Mouse (Mus musculus) spleen, adult 2 months (tissue): ENCODE results near the gene Ip6k3. TPM values are rescaled to one million over a fixed set of nuclear protein-coding genes. Genes with fewer than 3 reads are reported as not detected.

Experiments
- DNase-seq, 2 experiments: peaks; one replicate each; pipeline versions ENCODE4 v3.0.0 to v3.0.0-alpha.2; 2012 to 2021; ENCODE audit warnings: low spot score in 2 of 2, low read depth in 1 of 2
- H3K27ac ChIP-seq: fragments of 200-500 bp; 2 replicates; pipeline ENCODE4 v1.5.1; 2012; ENCODE audit warnings: low read length, inconsistent platforms; ENCODE audit not compliant: insufficient read depth
- H3K27me3 ChIP-seq: fragments of 200-500 bp; 2 replicates; pipeline ENCODE4 v1.6.1; 2012; ENCODE audit warnings: mild to moderate bottlenecking, moderate library complexity, low read length, inconsistent platforms; ENCODE audit not compliant: control insufficient read depth, insufficient read depth
- H3K36me3 ChIP-seq: fragments of 200-500 bp; 2 replicates; pipeline ENCODE4 v1.6.1; 2012; ENCODE audit warnings: mild to moderate bottlenecking, low read length, inconsistent platforms; ENCODE audit not compliant: control insufficient read depth, insufficient read depth
- H3K4me1 ChIP-seq: fragments of 200-500 bp; 2 replicates; pipeline ENCODE4 v1.6.1; 2011; ENCODE audit warnings: inconsistent platforms; ENCODE audit not compliant: control insufficient read depth, insufficient read depth, insufficient read length
- H3K4me3 ChIP-seq: fragments of 200-500 bp; 2 replicates; pipeline ENCODE4 v1.5.1; 2011; ENCODE audit warnings: mild to moderate bottlenecking, inconsistent platforms; ENCODE audit not compliant: insufficient read depth, insufficient read length; ENCODE audit errors: extremely low read depth
- CTCF ChIP-seq: fragments of 200-500 bp; IDR thresholded peaks from 2 replicates; pipeline ENCODE4 v1.5.1; 2011; ENCODE audit warnings: mild to moderate bottlenecking, inconsistent platforms; ENCODE audit not compliant: insufficient read depth, insufficient read length, insufficient replicate concordance; ENCODE audit errors: extremely low read depth
- POLR2A ChIP-seq: fragments of 200-500 bp; IDR thresholded peaks from 2 replicates; pipeline ENCODE4 v1.6.1; 2011; ENCODE audit warnings: low read depth, low read length, inconsistent platforms
- WGBS: fragments of 180-500 bp; shearing (Covaris S2); methylation state at CpG from one replicate; pipeline ENCODE4 v1.1.7; 2018; 5-methylcytosine and 5-hydroxymethylcytosine counted together
- polyA plus RNA-seq: library from polyadenylated mRNA; depleted of rRNA; stranded (reverse); fragments of >200 nt; gene quantifications from 2 replicates; pipeline ENCODE4 v1.2.3, GENCODE M21; 2012

Ip6k3 gene
- polyA plus RNA-seq, 1 experiment, result 0.71 TPM

- Histone ChIP-seq H3K27ac (no peak overlapping the region), H3K36me3 (no peaks in the 10 kb centered on the region), H3K4me3 (no peak overlapping the region), H3K4me1 (no peaks in the 10 kb centered on the region), H3K27me3 (no peaks in the 10 kb centered on the region)
- DNase-seq, result no peak
- no peak for TF ChIP-seq POLR2A
- 87% methylated on average over 9 of the region's 9 CpGs for WGBS
Measured at GRCm38 (mm10) chr17:27153773-27154193, 13.8 kb downstream of the Ip6k3 start.

GRCm38 (mm10) chr17:27152976-27153723, 14.4 kb downstream of the Ip6k3 start:
- Histone ChIP-seq H3K4me1 (no peaks in the 10 kb centered on the region), H3K36me3 (no peaks in the 10 kb centered on the region), H3K27me3 (no peaks in the 10 kb centered on the region), H3K27ac (no peak overlapping the region), H3K4me3 (no peak overlapping the region)
- WGBS, result 66% methylated on average over 8 of the region's 8 CpGs
- no peak for DNase-seq
- TF ChIP-seq CTCF (no peak), POLR2A (no peak)

- Histone ChIP-seq H3K36me3 (no peaks in the 10 kb centered on the region), H3K4me1 (no peaks in the 10 kb centered on the region), H3K4me3 (no peak overlapping the region), H3K27me3 (no peaks in the 10 kb centered on the region), H3K27ac (no peak overlapping the region)
- no peak for DNase-seq
- TF ChIP-seq POLR2A, result no peak
- peak; percentile 64; the same call in 1 of the 2 replicates for TF ChIP-seq CTCF
- 78% methylated on average over 8 of the region's 8 CpGs for WGBS
Measured at GRCm38 (mm10) chr17:27151411-27151810, 16.2 kb downstream of the Ip6k3 start.

GRCm38 (mm10) chr17:27150871-27151270, 16.7 kb downstream of the Ip6k3 start:
- 82% methylated on average over 7 of the region's 7 CpGs for whole genome bisulfite sequencing
- H3K27ac ChIP-seq, result no peak overlapping the region
- no peak for TF ChIP-seq POLR2A
- TF ChIP-seq CTCF, result no peak

GRCm38 (mm10) chr17:27146323-27146923, 21.2 kb downstream of the Ip6k3 start:
- Histone ChIP-seq H3K4me3 (no peak overlapping the region), H3K27ac (no peak overlapping the region), H3K4me1 (no peaks in the 10 kb centered on the region), H3K27me3 (peaks cover 3% of the 10 kb centered on the region; the same call in 1 of the 2 replicates), H3K36me3 (no peaks in the 10 kb centered on the region)
- 51% methylated on average over 8 of the region's 8 CpGs for WGBS
- TF ChIP-seq POLR2A, result no peak
- no peak for TF ChIP-seq CTCF
- DNase-seq, result no peak

More at GRCm38 (mm10) chr17:27150871-27151270, 16.7 kb downstream of the Ip6k3 start:
- no peaks in the 10 kb centered on the region for H3K4me1 ChIP-seq
- no peak for DNase-seq
- H3K4me3 ChIP-seq, result no peak overlapping the region
- H3K36me3 ChIP-seq, result no peaks in the 10 kb centered on the region
- H3K27me3 ChIP-seq, result peaks cover 3% of the 10 kb centered on the region; the same call in 1 of the 2 replicates

- peaks cover 3% of the 10 kb centered on the region; the same call in 1 of the 2 replicates for H3K27me3 ChIP-seq
Measured at GRCm38 (mm10) chr17:27144152-27144551, 23.4 kb downstream of the Ip6k3 start.

GRCm38 (mm10) chr17:27141971-27142450, 25.6 kb downstream of the Ip6k3 start:
- TF ChIP-seq POLR2A, result no peak
- no peak for TF ChIP-seq CTCF
- no peak overlapping the region for H3K4me3 ChIP-seq
- H3K27me3 ChIP-seq, result peaks cover 3% of the 10 kb centered on the region; the same call in 1 of the 2 replicates
- WGBS, result 78% methylated on average over 10 of the region's 10 CpGs
- H3K27ac ChIP-seq, result no peak overlapping the region
- no peaks in the 10 kb centered on the region for H3K36me3 ChIP-seq
- DNase-seq, result no peak
- no peaks in the 10 kb centered on the region for H3K4me1 ChIP-seq

More at GRCm38 (mm10) chr17:27144152-27144551, 23.4 kb downstream of the Ip6k3 start:
- WGBS, result 56% methylated on average over 4 of the region's 4 CpGs
- TF ChIP-seq CTCF, result no peak
- no peak for TF ChIP-seq POLR2A
- H3K4me1 ChIP-seq, result no peaks in the 10 kb centered on the region
- no peak overlapping the region for H3K4me3 ChIP-seq
- no peak overlapping the region for H3K27ac ChIP-seq
- DNase-seq, result no peak
- H3K36me3 ChIP-seq, result no peaks in the 10 kb centered on the region
